Mouse (Mus musculus) hindbrain, embryonic 13.5 days (tissue): Measurements from ENCODE around the gene Perp. TPM values are rescaled to one million over a fixed set of nuclear protein-coding genes. Genes with fewer than 3 reads are reported as not detected.

Source experiments
- ATAC-seq: fragments of 200-750 bp; cut with Nextera tagmentation; 2 replicates; pipeline ENCODE4 v1.8.0; 2017; ENCODE audit warnings: moderate TSS enrichment; ENCODE audit not compliant: low FRiP score
- H3K27ac ChIP-seq: fragments of 300-500 bp; sonication (generic); 2 replicates; pipeline ENCODE4 v1.5.1; 2015; ENCODE audit warnings: inconsistent platforms, mild to moderate bottlenecking, moderate library complexity
- H3K27me3 ChIP-seq: fragments of 300-500 bp; sonication (generic); 2 replicates; pipeline ENCODE4 v1.6.1; 2015; ENCODE audit warnings: mild to moderate bottlenecking, inconsistent platforms
- H3K36me3 ChIP-seq: fragments of 300-500 bp; sonication (generic); 2 replicates; pipeline ENCODE4 v1.6.1; 2015; ENCODE audit warnings: mild to moderate bottlenecking, inconsistent platforms
- H3K4me1 ChIP-seq: fragments of 300-500 bp; sonication (generic); replicated peaks from 2 replicates; pipeline ENCODE4 v1.6.1; 2015; ENCODE audit warnings: inconsistent platforms
- H3K4me2 ChIP-seq: fragments of 300-500 bp; sonication (generic); 2 replicates; pipeline ENCODE4 v1.6.1; 2015; ENCODE audit warnings: inconsistent platforms, mild to moderate bottlenecking, moderate library complexity
- H3K4me3 ChIP-seq: fragments of 300-500 bp; sonication (generic); 2 replicates; pipeline ENCODE4 v1.5.1; 2015; ENCODE audit warnings: mild to moderate bottlenecking, inconsistent platforms
- H3K9ac ChIP-seq: fragments of 300-500 bp; sonication (generic); 2 replicates; pipeline ENCODE4 v1.6.1; 2015; ENCODE audit warnings: mild to moderate bottlenecking, inconsistent platforms
- H3K9me3 ChIP-seq: fragments of 300-500 bp; sonication (generic); 2 replicates; pipeline ENCODE4 v1.6.1; 2016; ENCODE audit warnings: inconsistent platforms
- WGBS: fragments of 180-500 bp; shearing (Covaris S2); methylation state at CpG from one replicate; pipeline ENCODE4 v1.1.7; 2015; 5-methylcytosine and 5-hydroxymethylcytosine counted together
- polyA plus RNA-seq: library from polyadenylated mRNA; unstranded; fragments of >200 nt; fragmentation: Nextera tagmentation; extraction: Ambion mirVana; gene quantifications from 2 replicates; pipeline ENCODE4 v1.2.1, GENCODE M21; 2015

Gene Perp
- polyA plus RNA-seq, 1 experiment from 2014 or later, result 5.3 TPM

- Histone ChIP-seq H3K4me2 (no peak overlapping the region), H3K4me1 (no peaks in the 10 kb centered on the region), H3K27ac (no peak overlapping the region), H3K4me3 (no peak overlapping the region), H3K9me3 (no peaks in the 10 kb centered on the region), H3K9ac (no peak overlapping the region), H3K36me3 (no peaks in the 10 kb centered on the region), H3K27me3 (no peaks in the 10 kb centered on the region)
- 94% methylated on average over 2 of the region's 2 CpGs for WGBS
- ATAC-seq, result no peak
Observed at GRCm38 (mm10) chr10:18870990-18871389, 26.2 kb downstream of the Perp start.

- H3K27me3 ChIP-seq, result no peaks in the 10 kb centered on the region
- H3K4me3 ChIP-seq, result no peak overlapping the region
- no peak overlapping the region for H3K9ac ChIP-seq
- no peaks in the 10 kb centered on the region for H3K36me3 ChIP-seq
- 72% methylated on average over 1 of the region's 1 CpGs for WGBS
- H3K9me3 ChIP-seq, result no peaks in the 10 kb centered on the region
- no peaks in the 10 kb centered on the region for H3K4me1 ChIP-seq
- no peak for ATAC-seq
- H3K4me2 ChIP-seq, result no peak overlapping the region
- H3K27ac ChIP-seq, result no peak overlapping the region
Observed at GRCm38 (mm10) chr10:18876211-18876610, 31.4 kb downstream of the Perp start.

- H3K4me3 ChIP-seq, result no peak overlapping the region
- H3K27me3 ChIP-seq, result no peaks in the 10 kb centered on the region
- WGBS, result 93% methylated on average over 6 of the region's 6 CpGs
- no peak for ATAC-seq
- no peak overlapping the region for H3K9ac ChIP-seq
- H3K4me1 ChIP-seq, result no peaks in the 10 kb centered on the region
- H3K27ac ChIP-seq, result no peak overlapping the region
- H3K4me2 ChIP-seq, result no peak overlapping the region
- no peaks in the 10 kb centered on the region for H3K36me3 ChIP-seq
- no peaks in the 10 kb centered on the region for H3K9me3 ChIP-seq
Observed at GRCm38 (mm10) chr10:18878111-18878510, 33.3 kb downstream of the Perp start.

GRCm38 (mm10) chr10:18879160-18879559, 34.3 kb downstream of the Perp start:
- Histone ChIP-seq H3K4me1 (no peaks in the 10 kb centered on the region), H3K9ac (no peak overlapping the region), H3K27ac (no peak overlapping the region), H3K4me2 (no peak overlapping the region), H3K36me3 (no peaks in the 10 kb centered on the region), H3K9me3 (no peaks in the 10 kb centered on the region), H3K27me3 (no peaks in the 10 kb centered on the region), H3K4me3 (no peak overlapping the region)
- no peak for ATAC-seq
- WGBS, result 86% methylated on average over 4 of the region's 4 CpGs

GRCm38 (mm10) chr10:18879690-18880089, 34.9 kb downstream of the Perp start:
- Histone ChIP-seq H3K9ac (no peak overlapping the region), H3K4me3 (no peak overlapping the region), H3K27me3 (no peaks in the 10 kb centered on the region), H3K4me2 (no peak overlapping the region), H3K4me1 (no peaks in the 10 kb centered on the region), H3K36me3 (no peaks in the 10 kb centered on the region), H3K27ac (no peak overlapping the region), H3K9me3 (no peaks in the 10 kb centered on the region)
- ATAC-seq, result no peak
- 89% methylated on average over 1 of the region's 1 CpGs for WGBS

GRCm38 (mm10) chr10:18882190-18882589, 37.4 kb downstream of the Perp start:
- Histone ChIP-seq H3K36me3 (no peaks in the 10 kb centered on the region), H3K4me2 (no peak overlapping the region), H3K9ac (no peak overlapping the region), H3K9me3 (no peaks in the 10 kb centered on the region), H3K27me3 (no peaks in the 10 kb centered on the region), H3K4me1 (no peaks in the 10 kb centered on the region), H3K27ac (no peak overlapping the region), H3K4me3 (no peak overlapping the region)
- no peak for ATAC-seq
- WGBS, result 64% methylated on average over 1 of the region's 1 CpGs

GRCm38 (mm10) chr10:18886918-18887625, 42.3 kb downstream of the Perp start:
- Histone ChIP-seq H3K27me3 (no peaks in the 10 kb centered on the region), H3K9me3 (no peaks in the 10 kb centered on the region), H3K4me2 (no peak overlapping the region), H3K36me3 (no peaks in the 10 kb centered on the region), H3K4me1 (no peaks in the 10 kb centered on the region), H3K27ac (no peak overlapping the region), H3K4me3 (no peak overlapping the region), H3K9ac (no peak overlapping the region)
- 84% methylated on average over 4 of the region's 4 CpGs for WGBS
- no peak for ATAC-seq

GRCm38 (mm10) chr10:18888751-18889150, 43.9 kb downstream of the Perp start:
- ATAC-seq, result no peak
- Histone ChIP-seq H3K36me3 (no peaks in the 10 kb centered on the region), H3K27me3 (no peaks in the 10 kb centered on the region), H3K9me3 (no peaks in the 10 kb centered on the region), H3K4me3 (no peak overlapping the region), H3K27ac (no peak overlapping the region), H3K4me2 (no peak overlapping the region), H3K4me1 (no peaks in the 10 kb centered on the region), H3K9ac (no peak overlapping the region)
- WGBS, result 97% methylated on average over 1 of the region's 1 CpGs

GRCm38 (mm10) chr10:18889255-18889654, 44.4 kb downstream of the Perp start:
- Histone ChIP-seq H3K4me2 (no peak overlapping the region), H3K9me3 (no peaks in the 10 kb centered on the region), H3K4me3 (no peak overlapping the region), H3K27ac (no peak overlapping the region), H3K9ac (no peak overlapping the region), H3K27me3 (no peaks in the 10 kb centered on the region), H3K36me3 (no peaks in the 10 kb centered on the region), H3K4me1 (no peaks in the 10 kb centered on the region)
- ATAC-seq, result no peak
- WGBS, result 89% methylated on average over 1 of the region's 1 CpGs

GRCm38 (mm10) chr10:18891110-18891509, 46.3 kb downstream of the Perp start:
- Histone ChIP-seq H3K27ac (no peak overlapping the region), H3K36me3 (no peaks in the 10 kb centered on the region), H3K9me3 (no peaks in the 10 kb centered on the region), H3K4me1 (no peaks in the 10 kb centered on the region), H3K4me2 (no peak overlapping the region), H3K4me3 (no peak overlapping the region), H3K27me3 (no peaks in the 10 kb centered on the region), H3K9ac (no peak overlapping the region)
- no peak for ATAC-seq

- Histone ChIP-seq H3K27me3 (no peaks in the 10 kb centered on the region), H3K36me3 (no peaks in the 10 kb centered on the region), H3K9me3 (no peaks in the 10 kb centered on the region), H3K9ac (no peak overlapping the region), H3K4me1 (no peaks in the 10 kb centered on the region), H3K4me2 (no peak overlapping the region), H3K27ac (no peak overlapping the region), H3K4me3 (no peak overlapping the region)
- 81% methylated on average over 1 of the region's 1 CpGs for WGBS
- ATAC-seq, result no peak
Observed at GRCm38 (mm10) chr10:18892102-18892501, 47.3 kb downstream of the Perp start.

GRCm38 (mm10) chr10:18894259-18895166, 49.7 kb downstream of the Perp start:
- H3K9ac ChIP-seq, result no peak overlapping the region
- H3K4me3 ChIP-seq, result no peak overlapping the region
- H3K36me3 ChIP-seq, result no peaks in the 10 kb centered on the region
- no peak overlapping the region for H3K4me2 ChIP-seq
- ATAC-seq, result no peak
- no peaks in the 10 kb centered on the region for H3K27me3 ChIP-seq
- 44% methylated on average over 6 of the region's 6 CpGs for WGBS
- no peak overlapping the region for H3K27ac ChIP-seq
- no peaks in the 10 kb centered on the region for H3K9me3 ChIP-seq
- no peaks in the 10 kb centered on the region for H3K4me1 ChIP-seq

- H3K36me3 ChIP-seq, result no peaks in the 10 kb centered on the region
- H3K27ac ChIP-seq, result no peak overlapping the region
- H3K9me3 ChIP-seq, result no peaks in the 10 kb centered on the region
- H3K4me2 ChIP-seq, result no peak overlapping the region
- H3K27me3 ChIP-seq, result no peaks in the 10 kb centered on the region
- no peak overlapping the region for H3K9ac ChIP-seq
- no peak for ATAC-seq
- 25% methylated on average over 6 of the region's 6 CpGs for WGBS
- no peaks in the 10 kb centered on the region for H3K4me1 ChIP-seq
- no peak overlapping the region for H3K4me3 ChIP-seq
Observed at GRCm38 (mm10) chr10:18904108-18904507, 59.3 kb downstream of the Perp start.
